Mouse (Mus musculus): ENCODE data around the gene Folr2.

- TF ChIP-seq CTCF (IDR thresholded peaks at IDR 0.05; ENCODE audit: low read depth) (no peak), EP300 (optimal IDR thresholded peaks at IDR 0.05) (no peak)
Observed at GRCm38 (mm10) chr7:101866491-101867265, 9.7 kb upstream of the Folr2 start.
